Mouse (Mus musculus) heart, adult 2 months (tissue): ENCODE data around the gene Nt5c3b.

Source experiments
- CTCF ChIP-seq: fragments of 200-600 bp; IDR thresholded peaks from 2 replicates; pipeline ENCODE4 v1.8.1; 2022; ENCODE audit warnings: antibody characterized with exemption, mild to moderate bottlenecking, moderate library complexity
- EP300 ChIP-seq: fragments of 200-500 bp; IDR thresholded peaks from 2 replicates; pipeline ENCODE4 v1.6.1; 2011; ENCODE audit warnings: low read depth, low read length, control low read depth; ENCODE audit not compliant: insufficient read depth
- POLR2A ChIP-seq: fragments of 200-500 bp; IDR thresholded peaks from 2 replicates; pipeline ENCODE4 v1.6.1; 2011; ENCODE audit warnings: mild to moderate bottlenecking, low read depth, low read length, control low read depth; ENCODE audit not compliant: insufficient read depth

DNA sequence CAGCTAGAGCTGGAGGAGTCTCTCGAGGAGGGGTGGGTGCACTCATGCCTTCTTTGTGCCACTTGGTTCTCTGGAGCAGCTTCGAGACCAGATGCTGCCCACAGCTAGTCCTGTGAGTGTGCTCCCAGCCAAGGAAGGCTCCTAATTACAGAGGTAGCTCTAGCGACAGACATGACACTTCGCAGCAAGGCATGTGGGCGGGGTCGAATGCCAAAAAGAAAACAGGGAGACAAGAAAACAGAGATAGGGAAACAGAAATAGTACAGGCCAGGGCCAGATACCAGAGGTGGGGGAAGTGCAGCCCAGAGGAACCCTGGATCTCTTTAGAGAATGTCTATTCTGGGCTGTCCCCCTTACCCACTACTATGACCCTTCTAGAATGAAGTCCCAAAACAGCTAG lies 39.4 kb downstream of the Nt5c3b start:
- no peak for TF ChIP-seq CTCF
- peak; percentile 65 for TF ChIP-seq POLR2A
- peak; percentile 75; the same call in 1 of the 2 replicates for TF ChIP-seq EP300
